Mouse (Mus musculus) leukemia stem cell, adult 10-12 weeks (primary cell): ENCODE data around the gene Jph4. TPM values are rescaled to one million over a fixed set of nuclear protein-coding genes. Genes with fewer than 3 reads are reported as not detected.

ENCODE experiments used
- polyA plus RNA-seq: library from polyadenylated mRNA; stranded (reverse); fragments of >175 nt; gene quantifications from 2 replicates; pipeline ENCODE4 v1.2.3, GENCODE M21; 2012; ENCODE audit warnings: low replicate concordance

The Jph4 gene
- not detected in 2 replicates for polyA plus RNA-seq

DNA sequence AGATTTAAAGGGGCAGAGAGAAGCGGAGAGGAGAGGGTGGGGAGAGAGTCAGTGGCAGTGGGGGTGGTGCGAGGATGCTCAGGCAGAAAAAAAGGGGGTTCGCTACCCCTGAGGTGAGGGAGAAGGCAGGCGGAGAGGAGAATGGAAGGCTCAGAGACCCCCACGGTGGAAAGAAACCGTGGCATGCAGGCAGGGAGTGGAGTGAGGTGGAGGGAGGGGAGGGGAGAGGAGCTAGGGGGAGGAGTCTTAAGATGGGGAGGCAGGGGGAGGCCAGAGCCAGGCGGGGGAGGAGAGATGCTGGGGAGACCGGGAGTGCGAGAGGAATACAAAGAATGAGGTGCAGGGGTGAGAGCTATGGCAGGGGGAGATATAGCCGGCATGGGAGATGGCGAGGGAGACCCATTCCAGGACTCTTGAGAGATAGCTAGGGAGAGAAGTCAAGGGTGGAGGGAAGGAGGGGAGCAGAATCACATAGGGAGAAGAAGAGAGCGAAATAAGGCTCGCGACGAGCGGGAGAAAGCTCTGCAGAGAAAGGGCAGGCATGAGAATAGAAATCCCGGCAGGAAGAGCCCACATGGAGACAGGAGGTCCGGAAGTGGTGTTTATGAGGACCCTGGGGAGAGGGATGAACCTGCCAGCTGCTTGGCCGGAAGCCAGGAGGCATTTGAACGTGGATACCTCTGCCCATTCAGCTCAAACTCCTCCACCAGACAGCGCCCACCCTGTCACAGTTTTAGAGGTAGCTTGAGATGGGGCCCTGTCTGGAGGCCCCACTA lies at the start of gene Jph4:
TSS of gene Jph4 (minus strand) at position 511 of the 776 bp plus-strand sequence.

GRCm38 (mm10) chr14:55105836-55106809 lies 10.6 kb downstream of the Jph4 start, which contains the start of gene Ap1g2:
TSS of gene Ap1g2 (minus strand) at chr14:55106593.

GRCm38 (mm10) chr14:55094704-55095231 lies 22.0 kb downstream of the Jph4 start, which contains the start of gene Thtpa:
TSS of gene Thtpa (plus strand) at chr14:55094784.

DNA sequence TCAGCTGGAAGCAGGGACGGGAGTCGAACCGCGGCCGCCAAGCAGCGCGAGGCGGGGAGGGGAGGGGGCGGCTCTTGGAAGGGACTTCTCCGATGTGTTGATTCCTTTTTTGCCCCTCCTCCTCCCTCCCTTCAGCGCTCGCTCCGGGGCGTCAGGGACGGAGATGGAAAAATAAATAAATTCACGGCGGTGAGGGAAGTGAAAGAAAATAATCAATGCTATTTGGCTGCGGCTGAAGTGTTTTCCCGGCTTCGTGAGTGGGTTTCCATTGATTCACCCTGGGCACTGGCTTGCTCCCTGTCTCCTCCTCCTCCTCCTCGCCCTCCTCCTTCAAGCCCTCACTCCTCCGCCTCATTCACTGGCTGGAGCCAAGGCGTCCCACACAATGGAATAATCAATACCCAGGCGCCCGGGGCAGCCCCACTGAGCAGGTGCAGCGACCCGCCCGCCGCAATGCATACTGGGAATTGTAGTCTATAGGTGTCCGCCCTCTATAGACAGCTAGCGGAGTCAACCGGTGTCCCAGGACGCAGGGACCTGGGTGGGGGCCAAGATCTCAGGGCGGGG lies 24.6 kb downstream of the Jph4 start, which contains the start of gene Zfhx2:
TSS of gene Zfhx2 (minus strand) at position 314 of the 567 bp plus-strand sequence.

Other genes with a start within 250 kb of the Jph4 start
- 0.86 and 0.91 TPM in 2 replicates for gene Homez, start 246.0 kb downstream of the Jph4 start, polyA plus RNA-seq
- gene Ppp1r3e, start 239.4 kb downstream of the Jph4 start, polyA plus RNA-seq: 1.2 TPM in 2 replicates
- gene Bcl2l2, start 233.6 kb downstream of the Jph4 start, polyA plus RNA-seq: 48.9 and 77.3 TPM in 2 replicates
- 10.1 and 11.1 TPM in 2 replicates for gene Gm20521, start 233.5 kb downstream of the Jph4 start, polyA plus RNA-seq
- gene Pabpn1, start 224.4 kb downstream of the Jph4 start, polyA plus RNA-seq: 165 and 331 TPM in 2 replicates
- gene Slc22a17, start 203.8 kb downstream of the Jph4 start, polyA plus RNA-seq: 1.7 and 2.0 TPM in 2 replicates
- gene Efs, start 190.8 kb downstream of the Jph4 start, polyA plus RNA-seq: 0.27 and 0.41 TPM in 2 replicates
- gene Il25, start 184.2 kb downstream of the Jph4 start, polyA plus RNA-seq: not detected in 2 replicates
- gene Cmtm5, start 180.7 kb downstream of the Jph4 start, polyA plus RNA-seq: not detected in 2 replicates
- 0.52 TPM in 1 of 2 replicates, not detected in the other for gene Myh6, start 150.0 kb downstream of the Jph4 start, polyA plus RNA-seq
- not detected in 2 replicates for gene Gm17428, start 140.0 kb downstream of the Jph4 start, polyA plus RNA-seq
- gene Myh7, start 122.3 kb downstream of the Jph4 start, polyA plus RNA-seq: not detected in 2 replicates
- 35.4 and 46.8 TPM in 2 replicates for gene Ngdn, start 101.5 kb downstream of the Jph4 start, polyA plus RNA-seq
- gene Zfhx2, start 24.6 kb downstream of the Jph4 start, polyA plus RNA-seq: 7.2 and 11.2 TPM in 2 replicates
- gene Thtpa, start 22.2 kb downstream of the Jph4 start, polyA plus RNA-seq: 2.2 and 3.4 TPM in 2 replicates
- gene Ap1g2, start 10.3 kb downstream of the Jph4 start, polyA plus RNA-seq: 11.8 and 17.7 TPM in 2 replicates
- gene Dhrs2, start 105.1 kb upstream of the Jph4 start, polyA plus RNA-seq: not detected in 2 replicates